Mouse (Mus musculus): Measurements from ENCODE around the gene Ddb1.

The Ddb1 gene

GRCm38 (mm10) chr19:10591659-10592377 lies 13.3 kb upstream of the Ddb1 start:
- no peak for DNase-seq

- no peak for DNase-seq
Observed at GRCm38 (mm10) chr19:10598188-10598587, 6.9 kb upstream of the Ddb1 start.

- no peak for DNase-seq
Observed at GRCm38 (mm10) chr19:10599648-10600047, 5.5 kb upstream of the Ddb1 start.

- no peak for DNase-seq
Observed at GRCm38 (mm10) chr19:10602247-10602769, 2.8 kb upstream of the Ddb1 start.

- peak; percentile 92 to 95 for DNase-seq
Observed at GRCm38 (mm10) chr19:10602787-10603186, 2.3 kb upstream of the Ddb1 start.

GRCm38 (mm10) chr19:10603660-10604523 lies 1.2 kb upstream of the Ddb1 start:
- DNase-seq: peak in 1 of 2 experiments; percentile 21

- no peak for DNase-seq
Observed at GRCm38 (mm10) chr19:10604534-10604933, 593 bp upstream of the Ddb1 start.

GRCm38 (mm10) chr19:10605901-10606622 lies 935 bp downstream of the Ddb1 start:
- DNase-seq: no peak

GRCm38 (mm10) chr19:10608573-10609240 lies 3.6 kb downstream of the Ddb1 start:
- DNase-seq: no peak

GRCm38 (mm10) chr19:10634106-10634871 lies 29.2 kb downstream of the Ddb1 start, which contains the start of gene Vwce:
Vwce (plus strand) TSS chr19:10634213.
- DNase-seq: peak; percentile 69 to 74

- DNase-seq: peak in 1 of 2 experiments; percentile 79
Observed at GRCm38 (mm10) chr19:10634872-10635318, 29.8 kb downstream of the Ddb1 start.

GRCm38 (mm10) chr19:10637840-10638239 lies 32.7 kb downstream of the Ddb1 start:
- DNase-seq: no peak

- no peak for DNase-seq
Observed at GRCm38 (mm10) chr19:10640080-10640479, 35.0 kb downstream of the Ddb1 start.

GRCm38 (mm10) chr19:10640589-10641378 lies 35.7 kb downstream of the Ddb1 start:
- no peak for DNase-seq

GRCm38 (mm10) chr19:10645616-10646015 lies 40.5 kb downstream of the Ddb1 start:
- DNase-seq: no peak

GRCm38 (mm10) chr19:10648156-10648555 lies 43.0 kb downstream of the Ddb1 start:
- DNase-seq: no peak

- DNase-seq: no peak
Observed at GRCm38 (mm10) chr19:10656058-10656457, 50.9 kb downstream of the Ddb1 start.

GRCm38 (mm10) chr19:10657742-10658141 lies 52.6 kb downstream of the Ddb1 start:
- DNase-seq: no peak

GRCm38 (mm10) chr19:10658406-10658805 lies 53.3 kb downstream of the Ddb1 start:
- DNase-seq: no peak

GRCm38 (mm10) chr19:10661373-10661772 lies 56.2 kb downstream of the Ddb1 start:
- no peak for DNase-seq

GRCm38 (mm10) chr19:10661919-10662318 lies 56.8 kb downstream of the Ddb1 start:
- DNase-seq: no peak
